Mouse (Mus musculus) hindbrain, embryonic 16.5 days (tissue): ENCODE measurements around the gene H2-Q6. TPM values are rescaled to one million over a fixed set of nuclear protein-coding genes. Genes with fewer than 3 reads are reported as not detected.
"Not testable (repeated sequence)": the region's sequence is repeated elsewhere in the genome, so short reads cannot be mapped to it uniquely, and the experiment has no call there.

Experiments
- ATAC-seq: fragments of 200-750 bp; cut with Nextera tagmentation; 2 replicates; pipeline ENCODE4 v1.8.0; 2017; ENCODE audit warnings: moderate TSS enrichment, moderate library complexity
- H3K27ac ChIP-seq: fragments of 300-500 bp; sonication (generic); 2 replicates; pipeline ENCODE4 v1.5.1; 2014; ENCODE audit warnings: low read depth, mild to moderate bottlenecking, control low read depth, low read length, moderate library complexity
- H3K27me3 ChIP-seq: fragments of 300-500 bp; sonication (generic); replicated peaks from 2 replicates; pipeline ENCODE4 v1.6.1; 2014; ENCODE audit warnings: low read length; ENCODE audit not compliant: control insufficient read depth, insufficient read depth
- H3K36me3 ChIP-seq: fragments of 300-500 bp; sonication (generic); 2 replicates; pipeline ENCODE4 v1.6.1; 2014; ENCODE audit warnings: mild to moderate bottlenecking, low read length, moderate library complexity, mixed read lengths; ENCODE audit not compliant: control insufficient read depth, insufficient read depth
- H3K4me1 ChIP-seq: fragments of 300-500 bp; sonication (generic); 2 replicates; pipeline ENCODE4 v1.6.1; 2014; ENCODE audit warnings: low read depth, low read length; ENCODE audit not compliant: control insufficient read depth, insufficient read depth
- H3K4me2 ChIP-seq: fragments of 300-500 bp; sonication (generic); 2 replicates; pipeline ENCODE4 v1.6.1; 2014; ENCODE audit warnings: mild to moderate bottlenecking, low read length, control low read depth, moderate library complexity
- H3K4me3 ChIP-seq: fragments of 300-500 bp; sonication (generic); 2 replicates; pipeline ENCODE4 v1.5.1; 2014; ENCODE audit warnings: mild to moderate bottlenecking, low read length, control low read depth, moderate library complexity
- H3K9ac ChIP-seq: fragments of 300-500 bp; sonication (generic); 2 replicates; pipeline ENCODE4 v1.6.1; 2014; ENCODE audit warnings: low read depth, mild to moderate bottlenecking, control low read depth, low read length, moderate library complexity
- H3K9me3 ChIP-seq: fragments of 300-500 bp; sonication (generic); 2 replicates; pipeline ENCODE4 v1.6.1; 2014; ENCODE audit warnings: mild to moderate bottlenecking, low read length, moderate library complexity; ENCODE audit not compliant: control insufficient read depth
- WGBS: fragments of 180-500 bp; shearing (Covaris S2); extraction: QIAGEN DNeasy Blood & Tissue Kit; methylation state at CpG from one replicate; pipeline ENCODE4 v1.1.7; 2014; 5-methylcytosine and 5-hydroxymethylcytosine counted together
- polyA plus RNA-seq: library from polyadenylated mRNA; unstranded; fragments of >200 nt; fragmentation: Nextera tagmentation; extraction: Ambion mirVana; gene quantifications from 2 replicates; pipeline ENCODE4 v1.2.1, GENCODE M21; 2015

H2-Q6 gene
- polyA plus RNA-seq, 1 experiment from 2014 or later, result 1.2 TPM

GRCm38 (mm10) chr17:35415273-35416129 lies 9.1 kb upstream of the H2-Q6 start:
- H3K36me3 ChIP-seq, H3K4me2 ChIP-seq, H3K27ac ChIP-seq, H3K4me3 ChIP-seq, H3K27me3 ChIP-seq, H3K9ac ChIP-seq, H3K9me3 ChIP-seq, H3K4me1 ChIP-seq: not testable (repeated sequence)
- 62% methylated on average over 3 of the region's 10 CpGs for WGBS
- ATAC-seq, result peak; percentile 91

GRCm38 (mm10) chr17:35418772-35419171 lies 5.9 kb upstream of the H2-Q6 start:
- no peak for ATAC-seq
- H3K4me3 ChIP-seq, result no peak overlapping the region
- no peak overlapping the region for H3K4me2 ChIP-seq
- H3K27ac ChIP-seq, result no peak overlapping the region
- no peaks in the 10 kb centered on the region for H3K36me3 ChIP-seq
- peaks cover 2% of the 10 kb centered on the region; the same call in 1 of the 2 replicates for H3K27me3 ChIP-seq
- H3K4me1 ChIP-seq, result no peaks in the 10 kb centered on the region
- H3K9ac ChIP-seq, result no peak overlapping the region
- WGBS, result 70% methylated on average over 7 of the region's 7 CpGs
- no peaks in the 10 kb centered on the region for H3K9me3 ChIP-seq

- H3K4me2 ChIP-seq, H3K27me3 ChIP-seq, H3K4me3 ChIP-seq, ATAC-seq, H3K27ac ChIP-seq, H3K9me3 ChIP-seq, H3K9ac ChIP-seq, H3K36me3 ChIP-seq, H3K4me1 ChIP-seq: not testable (repeated sequence)
- 74% methylated on average over 4 of the region's 4 CpGs for WGBS
Measured at GRCm38 (mm10) chr17:35419564-35419963, 5.1 kb upstream of the H2-Q6 start.

GRCm38 (mm10) chr17:35420206-35420810 lies 4.3 kb upstream of the H2-Q6 start:
- H3K4me1 ChIP-seq, H3K4me3 ChIP-seq, H3K4me2 ChIP-seq, H3K27me3 ChIP-seq, H3K36me3 ChIP-seq, ATAC-seq, H3K27ac ChIP-seq, H3K9ac ChIP-seq, H3K9me3 ChIP-seq: not testable (repeated sequence)
- 17% methylated on average over 11 of the region's 11 CpGs for WGBS

- H3K4me1 ChIP-seq, H3K27me3 ChIP-seq, H3K27ac ChIP-seq, H3K9me3 ChIP-seq, ATAC-seq, H3K4me2 ChIP-seq, H3K9ac ChIP-seq, H3K36me3 ChIP-seq, H3K4me3 ChIP-seq: not testable (repeated sequence)
- WGBS, result 87% methylated on average over 4 of the region's 4 CpGs
Measured at GRCm38 (mm10) chr17:35421331-35421730, 3.3 kb upstream of the H2-Q6 start.

- not testable (repeated sequence) for H3K4me3 ChIP-seq, H3K4me1 ChIP-seq, H3K4me2 ChIP-seq, H3K36me3 ChIP-seq, H3K27me3 ChIP-seq, H3K27ac ChIP-seq, ATAC-seq, H3K9me3 ChIP-seq, H3K9ac ChIP-seq
- WGBS, result 94% methylated on average over 5 of the region's 5 CpGs
Measured at GRCm38 (mm10) chr17:35422360-35422759, 2.3 kb upstream of the H2-Q6 start.

GRCm38 (mm10) chr17:35423131-35423810 lies 1.4 kb upstream of the H2-Q6 start:
- H3K4me3 ChIP-seq, H3K4me1 ChIP-seq, H3K9ac ChIP-seq, ATAC-seq, H3K27me3 ChIP-seq, H3K4me2 ChIP-seq, H3K36me3 ChIP-seq, H3K27ac ChIP-seq, H3K9me3 ChIP-seq: not testable (repeated sequence)
- 81% methylated on average over 3 of the region's 3 CpGs for WGBS

GRCm38 (mm10) chr17:35424106-35424505 lies 544 bp upstream of the H2-Q6 start:
- not testable (repeated sequence) for H3K4me2 ChIP-seq, H3K4me3 ChIP-seq, H3K9me3 ChIP-seq, H3K9ac ChIP-seq, ATAC-seq, H3K27me3 ChIP-seq, H3K27ac ChIP-seq, H3K4me1 ChIP-seq, H3K36me3 ChIP-seq
- WGBS, result 88% methylated on average over 3 of the region's 3 CpGs

GRCm38 (mm10) chr17:35425474-35425873 lies 824 bp downstream of the H2-Q6 start:
- not testable (repeated sequence) for H3K27ac ChIP-seq, H3K9ac ChIP-seq, H3K9me3 ChIP-seq, H3K4me1 ChIP-seq, H3K27me3 ChIP-seq, H3K36me3 ChIP-seq
- WGBS, result 17% methylated on average over 28 of the region's 28 CpGs
- peak; percentile 25; the same call in 1 of the 2 replicates for ATAC-seq
- peak overlapping the region; percentile 68 for H3K4me2 ChIP-seq
- peak overlapping the region; percentile 41 for H3K4me3 ChIP-seq
